ENCODE assay signal across 10 mouse cellular contexts in the genomic region with DNA sequence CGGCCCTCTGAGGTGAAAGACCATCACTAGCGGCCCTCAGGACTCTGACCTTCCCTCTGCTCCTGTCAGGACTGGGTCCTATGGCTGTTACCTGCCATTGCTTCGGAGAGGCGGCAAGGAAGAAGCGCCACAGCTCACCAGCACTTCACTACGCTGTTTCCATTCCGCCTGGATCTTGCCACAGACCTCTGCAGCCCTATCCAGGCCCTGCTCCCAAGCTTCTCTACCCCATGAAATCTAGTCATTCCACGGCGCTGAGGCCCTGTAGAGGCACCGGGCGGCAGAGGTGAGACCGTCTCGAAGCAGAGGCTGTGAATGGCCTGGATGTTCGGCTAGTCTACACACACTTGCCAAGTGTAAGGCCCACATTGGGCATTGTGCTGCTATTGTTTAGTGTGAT. TPM values are rescaled to one million over a fixed set of nuclear protein-coding genes. Genes with fewer than 3 reads are reported as not detected.
A peak's percentile ranks its signal among the peaks of the same experiment; 100 is the strongest.
DNase-seq lines count a peak whose midpoint lies in the region; ATAC-seq and TF ChIP-seq lines count a peak whose summit lies in the region.
"Had no signal": no experiment of that assay in that cellular context is flagged by ENCODE, and none has a peak within 500 bp of the region (broad histone marks: within the 10 kb centered on the region; RNA-seq: fewer than 3 reads in every experiment).

No protein-coding gene starts in this region.

- H3K9me3 ChIP-seq in kidney, embryonic 16.5 days (ENCODE audit: low read length), result no peaks in the 10 kb centered on the region
- H3K9me3 ChIP-seq in MEL (replicated peaks; ENCODE audit: insufficient read depth, low read length), result no peaks in the 10 kb centered on the region
- H3K9me3 ChIP-seq in forebrain, postnatal 0 days (ENCODE audit: low read length), result no peaks in the 10 kb centered on the region

- no peak overlapping the region for H3K9ac ChIP-seq in kidney, embryonic 16.5 days (replicated peaks; ENCODE audit: low read length)
- no peak overlapping the region for H3K9ac ChIP-seq in MEL (ENCODE audit: control insufficient read depth, low read depth, low read length, poor library complexity, severe bottlenecking)
- H3K9ac ChIP-seq in forebrain, postnatal 0 days, result peak overlapping the region; percentile 1; the same call in 1 of the 2 replicates

- WGBS in kidney, embryonic 16.5 days, result 94% methylated on average over 14 of the region's 14 CpGs
- WGBS in forebrain, postnatal 0 days, result 92% methylated on average over 14 of the region's 14 CpGs
- 96% methylated on average over 14 of the region's 14 CpGs for WGBS in macrophage (ENCODE audit: missing documents)

- peak overlapping the region; percentile 79; the same call in 1 of the 2 replicates for H3K27ac ChIP-seq in kidney, embryonic 16.5 days (ENCODE audit: low read length)
- peak overlapping the region; percentile 54; the same call in 1 of the 2 replicates for H3K27ac ChIP-seq in MEL (ENCODE audit: control insufficient read depth, low read depth, low read length)
- peak overlapping the region; percentile 81 for H3K27ac ChIP-seq in forebrain, postnatal 0 days (ENCODE audit: low read depth, low read length)
- H3K27ac ChIP-seq in macrophage, result peak overlapping the region; percentile 50

- no peak for ATAC-seq in kidney, embryonic 16.5 days (ENCODE audit: low FRiP score, low TSS enrichment)
- ATAC-seq in forebrain, postnatal 0 days, result no peak

- TF ChIP-seq EP300 in MEL (IDR thresholded peaks at IDR 0.05; ENCODE audit: low read depth in 1 of 2, low read length in 2 of 2), result no peak

- H3K4me3 ChIP-seq in kidney, embryonic 16.5 days (ENCODE audit: low read length), result peak overlapping the region; percentile 74; the same call in 1 of the 2 replicates
- no peak overlapping the region for H3K4me3 ChIP-seq in MEL (ENCODE audit: control insufficient read depth in 1 of 2, insufficient read depth in 1 of 2, low read depth in 2 of 2, low read length in 2 of 2)
- H3K4me3 ChIP-seq in forebrain, postnatal 0 days (ENCODE audit: low read depth, low read length), result peak overlapping the region; percentile 65
- no peak overlapping the region for H3K4me3 ChIP-seq in macrophage (ENCODE audit: inconsistent target)

- TF ChIP-seq POLR2A in MEL (IDR thresholded peaks at IDR 0.05; ENCODE audit: control insufficient read depth in 1 of 2, insufficient read depth in 1 of 2, low read depth in 1 of 2, low read length in 2 of 2, poor library complexity in 1 of 2), result no peak

- H3K79me2 ChIP-seq in MEL (ENCODE audit: control insufficient read depth, insufficient read depth, low read length, poor library complexity) (no peaks in the 10 kb centered on the region; the same call in 1 of the 2 replicates), macrophage (ENCODE audit: inconsistent target) (peaks cover 32% of the 10 kb centered on the region)

- peak overlapping the region; percentile 88 for H3K4me2 ChIP-seq in kidney, embryonic 16.5 days (replicated peaks; ENCODE audit: low read depth, low read length)
- peak overlapping the region; percentile 65 for H3K4me2 ChIP-seq in forebrain, postnatal 0 days (ENCODE audit: low read depth)

- H3K4me1 ChIP-seq in kidney, embryonic 16.5 days (ENCODE audit: insufficient read depth, low read length), result peaks cover 32% of the 10 kb centered on the region
- H3K4me1 ChIP-seq in MEL (ENCODE audit: control insufficient read depth in 1 of 2, insufficient read depth in 2 of 2, low read length in 2 of 2), result peaks cover 3 to 15% of the 10 kb centered on the region in 2 experiments; a peak in 3 of 4 replicates
- peaks cover 22% of the 10 kb centered on the region for H3K4me1 ChIP-seq in forebrain, postnatal 0 days (ENCODE audit: insufficient read depth)

- no peaks in the 10 kb centered on the region for H3K27me3 ChIP-seq in kidney, embryonic 16.5 days (ENCODE audit: insufficient read depth, low read length)
- H3K27me3 ChIP-seq in MEL (ENCODE audit: control insufficient read depth in 1 of 2, insufficient read depth in 2 of 2, low read length in 2 of 2), result no peaks in the 10 kb centered on the region
- H3K27me3 ChIP-seq in forebrain, postnatal 0 days (ENCODE audit: insufficient read depth, low read length), result no peaks in the 10 kb centered on the region

- no peaks in the 10 kb centered on the region for H3K36me3 ChIP-seq in kidney, embryonic 16.5 days (ENCODE audit: insufficient read depth, low read length)
- H3K36me3 ChIP-seq in MEL (ENCODE audit: control insufficient read depth in 1 of 2, insufficient read depth in 2 of 2, low read length in 2 of 2) (peaks cover 0 to 10% of the 10 kb centered on the region in 2 experiments; a peak in 2 of 4 replicates), macrophage (ENCODE audit: inconsistent target) (no peaks in the 10 kb centered on the region)
- H3K36me3 ChIP-seq in forebrain, postnatal 0 days (ENCODE audit: insufficient read depth), result no peaks in the 10 kb centered on the region

- no peak for TF ChIP-seq CTCF in MEL (IDR thresholded peaks at IDR 0.05 in 2 of 3, conservative IDR thresholded peaks at IDR 0.05 in 1 of 3; ENCODE audit: control insufficient read depth in 1 of 3, insufficient read depth in 1 of 3, low read depth in 2 of 3, low read length in 3 of 3, poor library complexity in 1 of 3, severe bottlenecking in 1 of 3)
- TF ChIP-seq CTCF in forebrain, postnatal 0 days (IDR thresholded peaks at IDR 0.05; ENCODE audit: low read depth), result no peak

- no peak for TF ChIP-seq RAD21 in MEL (IDR thresholded peaks at IDR 0.05; ENCODE audit: low read depth, low read length)

- DNase-seq in kidney, postnatal 10 days, result no peak
- DNase-seq in MEL (ENCODE audit: low read depth, low spot score), result no peak
- no peak for DNase-seq in forebrain, postnatal 0 days
- DNase-seq in adrenal gland, postnatal 14 days, result no peak
- DNase-seq in MN1 (ENCODE audit: low spot score), result no peak
- no peak for DNase-seq in adrenal gland, adult 2 months

TF ChIP-seq in MEL, 35 proteins besides CTCF, POLR2A, EP300 and RAD21:
- no peak for TF ChIP-seq NRF1 (IDR thresholded peaks at IDR 0.05; ENCODE audit: insufficient read depth, low read depth, low read length, poor library complexity, severe bottlenecking)

RNA-seq across cellular contexts. Expression of a gene that starts 1.9 kb away (rescaled TPM):
- 11.2 and 11.9 TPM in 2 replicates for polyA plus RNA-seq in kidney, embryonic 16.5 days (2015; fragmentation: Nextera tagmentation; extraction: Ambion mirVana)
- total RNA-seq in MEL (2012; rRNA removed), result 4.1 and 4.5 TPM in 2 replicates
- 10 to 100 TPM in 1 of 2 experiments, not detected in 1; 15.4 TPM for polyA plus RNA-seq in MEL (2012; ENCODE audit: insufficient read depth in 1 of 2, insufficient read length in 2 of 2, low read depth in 1 of 2, low replicate concordance in 2 of 2, missing spikeins in 1 of 2)
- 8.8 and 14.8 TPM in 2 replicates for total RNA-seq in forebrain, postnatal 0 days (2014; rRNA removed)
- polyA plus RNA-seq in forebrain, postnatal 0 days (2015; fragmentation: Nextera tagmentation; extraction: Ambion mirVana), result 6.7 and 8.0 TPM in 2 replicates
- 10 to 100 TPM in 18 of 26 experiments, 1 to 10 TPM in 8; 1.6 to 42.5 (median 18.0) TPM for total RNA-seq in macrophage (2018; cell fraction: chromatin; rRNA removed)
- total RNA-seq in macrophage (2018; cell fraction: cytosol; rRNA removed), result 10 to 100 TPM in 22 of 26 experiments, 1 to 10 TPM in 4; 5.1 to 30.7 (median 14.5) TPM
- total RNA-seq in macrophage (2018; cell fraction: nucleus; rRNA removed), result 10 to 100 TPM in 21 of 26 experiments, 1 to 10 TPM in 5; 3.6 to 31.2 (median 17.1) TPM
- 7.5 to 17.2 TPM (median 9.2 TPM) in 3 replicates for polyA plus RNA-seq in macrophage (2018)
- total RNA-seq in adrenal gland, postnatal 14 days (2021), result 400 and 439 TPM in 2 replicates
- total RNA-seq in adrenal gland, adult 2 months (2021), result 100 to 1,000 TPM; 372 to 462 TPM
- 471 and 632 TPM in 2 replicates for polyA plus RNA-seq in adrenal gland, adult 2 months (2012; rRNA removed)

RNA-seq across cellular contexts. Expression of a gene that starts 16.1 kb away (rescaled TPM):
- polyA plus RNA-seq in kidney, embryonic 16.5 days (2015; fragmentation: Nextera tagmentation; extraction: Ambion mirVana), result 0.65 and 1.0 TPM in 2 replicates
- total RNA-seq in MEL (2012; rRNA removed), result not detected in 2 replicates
- not detected for polyA plus RNA-seq in MEL (2012; ENCODE audit: insufficient read depth in 1 of 2, insufficient read length in 2 of 2, low read depth in 1 of 2, low replicate concordance in 2 of 2, missing spikeins in 1 of 2)
- not detected in 2 replicates for total RNA-seq in forebrain, postnatal 0 days (2014; rRNA removed)
- 0.35 TPM in 1 of 2 replicates, not detected in the other for polyA plus RNA-seq in forebrain, postnatal 0 days (2015; fragmentation: Nextera tagmentation; extraction: Ambion mirVana)
- total RNA-seq in macrophage (2018; cell fraction: chromatin; rRNA removed), result not detected
- not detected for total RNA-seq in macrophage (2018; cell fraction: cytosol; rRNA removed)
- total RNA-seq in macrophage (2018; cell fraction: nucleus; rRNA removed), result not detected
- polyA plus RNA-seq in macrophage (2018), result not detected in 3 replicates
- 0.53 TPM in 1 of 2 replicates, not detected in the other for total RNA-seq in adrenal gland, postnatal 14 days (2021)
- not detected for total RNA-seq in adrenal gland, adult 2 months (2021)
- polyA plus RNA-seq in adrenal gland, adult 2 months (2012; rRNA removed), result not detected in 2 replicates
- total RNA-seq: common myeloid progenitor, adult 5-6 weeks; left cerebral cortex, postnatal 10 days had no signal

RNA-seq across cellular contexts. Expression of a gene that starts 27.1 kb away (rescaled TPM):
- 1.4 TPM in 1 of 2 replicates, not detected in the other for polyA plus RNA-seq in kidney, embryonic 16.5 days (2015; fragmentation: Nextera tagmentation; extraction: Ambion mirVana)
- not detected in 2 replicates for total RNA-seq in MEL (2012; rRNA removed)
- polyA plus RNA-seq in MEL (2012; ENCODE audit: insufficient read depth in 1 of 2, insufficient read length in 2 of 2, low read depth in 1 of 2, low replicate concordance in 2 of 2, missing spikeins in 1 of 2) (not detected), macrophage (2018) (not detected in 3 replicates)
- not detected in 2 replicates for total RNA-seq in forebrain, postnatal 0 days (2014; rRNA removed)
- polyA plus RNA-seq in forebrain, postnatal 0 days (2015; fragmentation: Nextera tagmentation; extraction: Ambion mirVana), result not detected in 2 replicates
- total RNA-seq in macrophage (2018; cell fraction: chromatin; rRNA removed), result not detected
- total RNA-seq in macrophage (2018; cell fraction: cytosol; rRNA removed), result not detected
- not detected for total RNA-seq in macrophage (2018; cell fraction: nucleus; rRNA removed)
- not detected in 2 replicates for total RNA-seq in adrenal gland, postnatal 14 days (2021)
- not detected for total RNA-seq in adrenal gland, adult 2 months (2021)
- 1.8 TPM in 1 of 2 replicates, not detected in the other for polyA plus RNA-seq in adrenal gland, adult 2 months (2012; rRNA removed)
- total RNA-seq: common myeloid progenitor, adult 5-6 weeks; left cerebral cortex, postnatal 10 days had no signal

Comparison
In these comparisons a context has a peak if more than half of its experiments do, and no peak if none do; other contexts are left out.
1. H3K4me3 ChIP-seq: peak in kidney, embryonic 16.5 days (single experiment) and forebrain, postnatal 0 days (single experiment); none in MEL (0 of 2) and macrophage (single experiment).
2. RNA of a gene that starts 1.9 kb away (polyA plus RNA-seq): 471 to 632 TPM in adrenal gland, adult 2 months; 15.4 TPM in MEL, 11.2 to 11.9 TPM in kidney, embryonic 16.5 days, 7.5 to 17.2 TPM in macrophage and 6.7 to 8.0 TPM in forebrain, postnatal 0 days; every median in the first group is over 10 times any median in the second.
3. Peak in every context shown above with its lines, with median percentiles within 50 percentile points of each other: H3K27ac ChIP-seq.